8 mouse cellular contexts compared by ENCODE assay signal in the genomic region with DNA sequence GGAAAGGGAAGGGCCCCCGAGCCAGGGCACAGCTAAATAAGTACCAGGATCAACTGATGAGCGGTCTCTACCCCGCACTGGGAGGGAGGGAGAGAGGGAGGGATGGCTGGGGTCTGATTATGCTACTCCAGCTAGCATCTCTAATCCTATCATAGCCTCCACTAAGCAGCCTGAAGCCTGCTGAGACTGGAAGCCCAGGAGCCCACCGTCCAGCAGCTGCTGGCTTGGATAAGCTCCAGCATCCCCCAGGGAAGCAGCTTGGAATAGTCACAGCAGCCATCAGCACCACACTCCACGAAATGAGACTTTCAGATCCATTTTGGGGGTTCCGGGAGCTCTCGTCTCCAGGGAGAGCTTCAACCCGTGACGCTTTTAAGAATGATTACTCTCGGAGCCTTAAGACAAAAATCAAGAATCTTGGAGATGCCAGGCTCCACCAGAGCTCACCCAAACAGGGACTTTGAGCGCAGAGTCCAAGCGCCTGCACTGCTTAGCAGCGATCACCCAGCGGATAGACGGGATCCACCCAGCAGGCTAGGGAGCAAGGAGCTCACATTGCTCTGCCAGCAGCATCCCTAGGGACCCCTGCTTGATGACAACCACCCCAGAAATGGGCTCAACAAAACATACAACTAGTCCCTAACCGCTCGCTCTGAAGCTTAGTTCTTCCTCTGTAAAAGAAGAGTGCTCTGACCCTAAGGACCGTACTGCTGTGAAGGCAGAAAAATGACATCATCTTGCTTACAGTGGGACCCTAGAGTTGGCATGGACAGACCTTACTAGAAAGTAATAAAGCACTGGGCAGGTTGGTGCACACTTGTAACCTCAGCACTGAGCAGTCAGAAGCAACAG.
DNase-seq lines count a peak whose midpoint lies in the region; ATAC-seq and TF ChIP-seq lines count a peak whose summit lies in the region.

No protein-coding gene starts in this region.

- H3K36me3 ChIP-seq in hindbrain, embryonic 16.5 days (ENCODE audit: control insufficient read depth, insufficient read depth, low read length) = no peaks in the 10 kb centered on the region
- H3K36me3 ChIP-seq in midbrain, postnatal 0 days (ENCODE audit: insufficient read depth, low read length) = no peaks in the 10 kb centered on the region

- H3K4me3 ChIP-seq in gastrocnemius, adult 2 months = peak overlapping the region; percentile 50
- H3K4me3 ChIP-seq in hindbrain, embryonic 16.5 days (ENCODE audit: low read length) = no peak overlapping the region
- 0 out of 2 replicates have a peak overlapping the region, but pooled peaks have one; percentile 6 for H3K4me3 ChIP-seq in midbrain, postnatal 0 days (ENCODE audit: low read depth, low read length)

- no peak for TF ChIP-seq CTCF in gastrocnemius, adult 2 months (IDR thresholded peaks at IDR 0.05)
- no peak for TF ChIP-seq CTCF in midbrain, postnatal 0 days (IDR thresholded peaks at IDR 0.05)

- 25% methylated on average over 18 of the region's 18 CpGs for WGBS in hindbrain, embryonic 16.5 days
- 13% methylated on average over 18 of the region's 18 CpGs for WGBS in midbrain, postnatal 0 days

- DNase-seq in right cerebral cortex, adult 2 months (ENCODE audit: low spot score in 2 of 2) = peak; percentile 17 to 31
- no peak for DNase-seq in right cerebral cortex, adult 18-20 months
- DNase-seq in gastrocnemius, adult 2 months = peak; percentile 54
- peak; percentile 82 for DNase-seq in midbrain, postnatal 0 days (ENCODE audit: low spot score)
- DNase-seq in thymus, postnatal 14 days = no peak
- no peak for DNase-seq in layer of hippocampus, adult 9-10 months (ENCODE audit: low spot score)

- H3K9ac ChIP-seq in hindbrain, embryonic 16.5 days (ENCODE audit: low read depth, low read length) = peak overlapping the region; percentile 4; the same call in 1 of the 2 replicates
- H3K9ac ChIP-seq in midbrain, postnatal 0 days (replicated peaks; ENCODE audit: low read length, poor library complexity, severe bottlenecking) = no peak overlapping the region; the same call in 1 of the 2 replicates

- H3K27me3 ChIP-seq in hindbrain, embryonic 16.5 days (replicated peaks; ENCODE audit: control insufficient read depth, insufficient read depth, low read length) = no peaks in the 10 kb centered on the region; the same call in 1 of the 2 replicates
- H3K27me3 ChIP-seq in midbrain, postnatal 0 days (ENCODE audit: insufficient read depth, low read length) = no peaks in the 10 kb centered on the region

- peak overlapping the region; percentile 46 for H3K4me2 ChIP-seq in hindbrain, embryonic 16.5 days (ENCODE audit: low read length)
- H3K4me2 ChIP-seq in midbrain, postnatal 0 days (ENCODE audit: low read depth, low read length, poor library complexity, severe bottlenecking) = peak overlapping the region; percentile 33

- H3K27ac ChIP-seq in gastrocnemius, adult 2 months = peak overlapping the region; percentile 24; the same call in 1 of the 2 replicates
- peak overlapping the region; percentile 34 for H3K27ac ChIP-seq in hindbrain, embryonic 16.5 days (ENCODE audit: low read depth, low read length)
- H3K27ac ChIP-seq in midbrain, postnatal 0 days (ENCODE audit: low read depth, low read length) = 0 out of 2 replicates have a peak overlapping the region, but pooled peaks have one; percentile 7

- intact Hi-C loops in gastrocnemius, adult 2 months (cut with DNase I) = no loop called here

- H3K9me3 ChIP-seq in hindbrain, embryonic 16.5 days (ENCODE audit: control insufficient read depth, low read length) = no peaks in the 10 kb centered on the region
- no peaks in the 10 kb centered on the region for H3K9me3 ChIP-seq in midbrain, postnatal 0 days (ENCODE audit: low read length)

- peaks cover 25% of the 10 kb centered on the region for H3K4me1 ChIP-seq in hindbrain, embryonic 16.5 days (ENCODE audit: control insufficient read depth, insufficient read depth, low read depth, low read length)
- H3K4me1 ChIP-seq in midbrain, postnatal 0 days (ENCODE audit: insufficient read depth, low read length) = peaks cover 11% of the 10 kb centered on the region; the same call in 1 of the 2 replicates

- ATAC-seq in hindbrain, embryonic 16.5 days = peak; percentile 66
- peak; percentile 47 for ATAC-seq in midbrain, postnatal 0 days (ENCODE audit: low FRiP score)
- no peak for ATAC-seq in megakaryocyte-erythroid progenitor cell, adult 5-6 weeks (replicated peaks; ENCODE audit: low FRiP score, low TSS enrichment, poor library complexity, severe bottlenecking)

Comparison
In these comparisons a context has a peak if more than half of its experiments do, and no peak if none do; other contexts are left out.
1. DNase-seq: peak in right cerebral cortex, adult 2 months (2 of 2), gastrocnemius, adult 2 months (single experiment) and midbrain, postnatal 0 days (single experiment); none in right cerebral cortex, adult 18-20 months (single experiment), thymus, postnatal 14 days (single experiment) and layer of hippocampus, adult 9-10 months (single experiment).
2. Peak in every context shown above with its lines, with median percentiles within 50 percentile points of each other: H3K27ac ChIP-seq.